Mouse (Mus musculus) right cerebral cortex, postnatal 10 days (tissue): ENCODE measurements around the gene Gfer.
"Not testable (repeated sequence)": the region's sequence is repeated elsewhere in the genome, so short reads cannot be mapped to it uniquely, and the experiment has no call there.

Experiments
- DNase-seq, 2 experiments: peaks; one replicate each; pipeline ENCODE4 v3.0.0; 2021; ENCODE audit warnings: low spot score in 2 of 2

The Gfer gene

DNA sequence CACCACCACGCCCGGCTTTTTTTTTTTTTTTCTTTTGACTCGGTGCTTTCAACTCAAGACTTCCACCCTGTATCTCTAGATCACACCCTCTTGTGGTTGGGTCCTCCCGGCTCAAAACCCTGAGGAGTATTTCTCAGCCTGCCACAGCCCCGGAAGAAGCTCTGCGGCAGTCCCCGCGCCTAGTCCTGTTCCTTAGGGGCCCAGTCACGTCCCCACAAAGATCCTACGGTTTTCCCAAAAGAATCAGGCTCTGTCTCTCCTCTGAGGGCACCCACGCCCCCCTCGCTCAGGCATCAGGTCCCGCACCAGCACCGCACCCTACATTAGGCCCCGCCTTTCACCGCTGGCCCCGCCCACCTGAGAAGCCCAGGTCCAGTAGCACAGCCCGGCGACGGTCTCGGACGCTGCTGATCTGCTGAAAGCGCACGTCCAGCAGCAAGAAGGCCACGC is 8.8 kb downstream of the Gfer start:
- peak in 1 of 2 experiments; percentile 46 for DNase-seq

DNA sequence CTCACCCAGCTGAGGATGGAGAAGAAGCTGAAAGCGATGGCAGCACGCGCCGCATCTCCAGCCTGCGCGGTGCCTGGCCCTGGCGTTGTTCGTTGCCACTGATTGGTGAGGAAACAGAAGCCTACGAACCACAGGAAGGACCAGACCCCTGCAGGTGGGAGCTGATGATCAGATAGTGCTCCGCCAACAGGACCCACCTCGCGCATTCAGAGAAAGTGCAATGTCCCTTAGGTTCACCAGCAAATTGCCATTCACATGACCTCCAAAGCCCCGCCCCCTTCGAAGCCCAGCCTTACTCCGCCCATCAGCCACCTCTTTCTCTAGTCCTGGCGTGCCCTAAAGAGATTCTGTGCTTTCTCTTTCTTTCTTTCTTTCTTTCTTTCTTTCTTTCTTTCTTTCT is 9.4 kb downstream of the Gfer start:
- DNase-seq, result peak in 1 of 2 experiments; percentile 37

DNA sequence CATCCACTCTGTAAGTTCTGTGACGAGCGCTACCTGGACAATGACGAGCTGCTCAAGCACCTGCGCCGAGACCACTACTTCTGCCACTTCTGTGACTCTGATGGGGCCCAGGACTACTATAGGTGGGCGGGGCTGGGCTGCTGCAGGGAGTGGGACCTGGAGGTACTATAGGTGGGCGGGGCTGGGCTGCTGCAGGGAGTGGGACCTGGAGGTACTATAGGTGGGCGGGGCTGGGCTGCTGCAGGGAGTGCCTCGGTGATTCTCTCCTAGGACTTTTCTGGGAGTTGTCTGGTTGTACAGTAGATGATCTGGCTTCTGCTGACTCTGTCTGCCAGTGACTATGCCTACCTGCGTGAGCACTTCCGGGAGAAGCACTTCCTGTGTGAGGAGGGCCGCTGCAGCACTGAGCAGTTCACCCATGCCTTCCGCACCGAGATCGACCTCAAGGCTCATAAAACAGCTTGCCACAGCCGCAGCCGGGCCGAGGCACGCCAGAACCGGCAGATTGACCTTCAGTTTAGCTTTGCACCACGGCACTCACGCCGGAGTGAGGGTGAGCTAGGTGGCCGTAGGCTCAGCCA is 18.4 kb downstream of the Gfer start:
- DNase-seq, result no peak

DNA sequence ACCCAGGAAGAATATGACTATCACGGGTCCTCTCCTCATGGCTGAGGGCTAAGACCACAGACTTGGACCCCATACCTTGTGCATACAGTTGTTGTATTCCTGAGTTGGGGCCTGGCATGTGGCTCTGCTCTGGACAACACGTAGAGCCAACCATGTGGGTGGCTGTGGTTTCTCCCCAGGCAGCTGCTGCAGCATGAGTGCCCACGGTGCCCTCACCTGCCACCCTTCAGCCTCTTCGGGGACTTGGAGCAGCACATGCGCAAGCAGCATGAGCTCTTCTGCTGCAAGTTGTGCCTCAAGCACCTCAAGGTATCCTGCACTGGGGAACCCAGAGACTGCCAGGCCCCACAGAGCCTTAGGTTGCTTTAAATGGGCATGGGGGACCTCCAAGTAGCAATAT is 19.1 kb downstream of the Gfer start:
- no peak for DNase-seq

DNA sequence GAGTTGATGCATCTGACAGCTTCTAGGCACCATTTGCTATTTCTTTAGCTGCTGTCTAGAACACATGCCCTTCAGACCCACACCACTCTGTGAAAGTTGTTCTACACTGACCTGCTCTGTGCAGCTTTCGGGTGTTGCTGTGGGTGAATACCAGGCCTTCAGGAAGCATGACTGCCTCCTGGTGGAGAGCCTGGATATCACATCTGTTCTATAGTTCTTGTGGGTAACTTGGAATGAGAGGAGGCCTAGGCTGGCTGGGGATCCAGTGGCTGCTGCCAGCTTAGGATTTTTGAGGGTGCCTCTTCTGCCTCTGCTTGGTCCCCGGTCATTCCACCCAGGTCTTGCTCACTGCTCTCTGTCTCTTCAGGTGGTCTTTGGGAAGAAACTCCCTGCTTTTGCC is 19.8 kb downstream of the Gfer start:
- DNase-seq, result peak; percentile 73 to 80

DNA sequence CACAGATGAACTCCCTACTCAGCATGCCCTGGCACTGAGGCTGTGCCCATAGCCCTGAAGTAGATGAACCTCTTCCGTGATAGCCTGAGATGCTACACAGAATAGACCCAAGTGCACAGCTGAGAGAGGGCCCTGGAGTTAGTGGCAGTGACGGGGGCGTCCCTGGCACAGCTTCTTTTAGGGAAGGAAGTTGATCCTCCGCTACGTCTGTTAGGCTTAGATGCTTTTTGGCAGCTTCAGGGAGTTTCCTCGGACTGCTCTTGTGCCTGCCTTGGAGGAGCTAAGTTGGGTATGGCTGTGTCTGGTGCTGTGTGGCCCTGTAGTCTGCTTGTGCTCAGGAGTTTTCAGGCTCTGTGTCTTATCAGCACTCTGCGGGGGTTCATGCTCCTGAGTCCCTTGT is 21.7 kb downstream of the Gfer start:
- peak; percentile 63 to 70 for DNase-seq

DNA sequence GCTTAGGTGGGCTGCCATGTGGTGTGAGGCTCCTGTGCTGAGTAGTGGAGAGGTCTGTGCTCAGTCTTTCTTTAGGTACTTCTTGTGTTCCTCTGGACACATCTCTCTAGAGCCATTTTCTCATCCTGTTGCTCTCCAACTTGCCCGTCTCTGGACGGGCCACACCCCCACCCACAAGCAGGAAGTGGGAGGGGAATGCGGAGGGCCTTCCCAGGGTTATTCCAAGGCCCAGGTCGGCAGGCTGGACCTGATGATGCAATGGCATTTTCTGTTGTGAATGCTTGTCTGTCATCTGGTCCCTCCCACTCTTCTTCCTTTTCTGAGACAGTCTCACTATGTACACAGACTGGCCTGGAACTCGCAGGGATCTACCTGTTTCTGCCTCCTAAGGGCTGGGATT is 23.8 kb downstream of the Gfer start:
- no peak for DNase-seq

DNA sequence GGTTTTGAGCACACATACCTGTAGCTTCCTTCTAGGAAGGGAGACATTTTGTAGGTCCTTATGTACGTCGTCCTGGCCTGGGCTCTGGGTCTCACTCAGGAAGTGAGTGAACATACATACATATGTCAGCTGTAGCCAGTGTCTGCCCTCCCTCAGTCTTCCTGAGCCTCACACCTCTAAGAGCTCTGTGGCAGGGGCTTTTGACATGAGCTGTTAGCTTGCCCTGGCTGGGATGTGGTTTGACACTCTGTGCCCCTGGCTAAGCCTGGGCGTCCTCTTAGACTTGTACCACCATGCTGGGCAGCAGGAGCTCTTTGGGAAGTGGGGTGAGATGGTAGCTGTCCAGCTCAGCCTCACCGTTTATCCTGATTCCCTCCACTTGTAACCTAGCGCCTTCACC is 24.6 kb downstream of the Gfer start:
- no peak for DNase-seq

DNA sequence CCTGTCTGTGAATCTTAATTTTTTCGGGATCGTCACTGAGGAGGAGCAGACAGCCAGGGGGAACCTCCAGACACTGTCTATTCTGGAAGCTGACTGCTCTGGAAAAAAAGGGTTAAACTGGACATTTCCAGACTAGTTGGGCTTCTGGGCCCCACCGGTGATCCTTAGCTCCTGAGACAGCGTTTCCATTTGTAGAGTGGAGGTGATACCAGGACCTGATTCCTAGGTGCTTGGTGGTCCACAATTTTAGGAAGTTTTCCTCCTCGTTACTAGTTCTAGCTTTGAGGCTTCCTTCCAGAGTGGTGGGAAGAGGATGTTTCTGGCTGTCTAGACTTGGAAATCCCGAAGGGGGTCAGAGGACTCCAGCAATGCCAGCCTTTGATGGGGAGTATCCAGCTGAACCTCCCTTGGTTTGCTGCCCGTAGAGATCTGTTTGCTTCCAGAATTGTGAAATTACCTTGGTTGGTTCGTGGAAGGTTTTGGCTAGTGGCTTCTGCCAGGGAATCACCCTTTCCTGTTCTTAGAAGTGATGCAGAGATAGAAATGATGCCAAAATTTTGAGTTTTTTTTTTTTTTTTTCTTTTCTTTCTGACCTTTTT is 25.6 kb downstream of the Gfer start:
- no peak for DNase-seq

DNA sequence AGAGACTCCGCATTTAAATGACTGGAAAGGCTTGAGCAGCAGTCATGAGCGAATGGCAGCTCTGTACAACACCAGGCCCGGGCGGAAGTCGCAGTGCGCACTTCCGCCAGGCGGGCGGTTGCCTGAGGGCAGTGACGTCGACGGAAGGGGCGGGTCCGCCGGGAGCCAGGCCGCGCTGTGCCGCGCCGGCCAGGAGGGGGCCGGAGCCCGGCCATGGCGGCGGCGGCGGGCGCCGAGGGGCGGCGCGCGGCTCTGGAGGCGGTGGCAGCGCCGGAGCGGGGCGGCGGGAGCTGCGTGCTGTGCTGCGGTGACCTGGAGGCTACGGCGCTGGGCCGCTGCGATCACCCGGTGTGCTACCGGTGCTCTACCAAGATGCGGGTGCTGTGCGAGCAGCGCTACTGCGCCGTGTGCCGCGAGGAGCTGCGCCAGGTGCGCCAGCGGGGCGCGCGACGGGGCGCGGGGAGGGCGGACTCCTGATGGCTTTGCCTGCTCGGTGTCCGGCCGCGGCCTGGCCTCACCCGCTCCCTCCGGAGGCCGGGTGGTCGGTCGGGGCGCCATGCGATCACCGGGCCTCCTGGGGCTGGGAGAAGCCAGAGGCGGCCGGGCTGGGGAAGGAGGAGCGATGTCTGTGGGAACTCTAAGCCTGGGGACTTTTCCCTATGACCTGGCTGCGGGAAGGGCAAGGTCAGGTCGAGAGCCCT is 26.3 kb downstream of the Gfer start, which contains the start of gene Zfp598:
TSS of gene Zfp598 (plus strand) at position 143 of the 701 bp plus-strand sequence.
- peak; percentile 96 for DNase-seq

DNA sequence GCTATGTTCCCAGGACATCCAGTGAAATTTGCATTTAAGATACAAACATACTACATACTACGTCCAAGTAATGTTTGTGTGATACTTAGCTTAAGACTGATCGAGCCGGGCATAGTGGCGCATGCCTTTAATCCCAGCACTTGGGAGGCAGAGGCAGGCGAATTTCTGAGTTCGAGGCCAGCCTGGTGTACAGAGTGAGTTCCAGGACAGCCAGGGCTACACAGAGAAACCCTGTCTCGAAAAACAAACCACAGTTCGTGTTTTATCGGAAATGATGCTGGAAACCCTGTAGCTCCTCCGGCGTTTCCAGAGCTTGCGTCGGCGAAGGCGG is 26.8 kb downstream of the Gfer start:
- not testable (repeated sequence) for DNase-seq

DNA sequence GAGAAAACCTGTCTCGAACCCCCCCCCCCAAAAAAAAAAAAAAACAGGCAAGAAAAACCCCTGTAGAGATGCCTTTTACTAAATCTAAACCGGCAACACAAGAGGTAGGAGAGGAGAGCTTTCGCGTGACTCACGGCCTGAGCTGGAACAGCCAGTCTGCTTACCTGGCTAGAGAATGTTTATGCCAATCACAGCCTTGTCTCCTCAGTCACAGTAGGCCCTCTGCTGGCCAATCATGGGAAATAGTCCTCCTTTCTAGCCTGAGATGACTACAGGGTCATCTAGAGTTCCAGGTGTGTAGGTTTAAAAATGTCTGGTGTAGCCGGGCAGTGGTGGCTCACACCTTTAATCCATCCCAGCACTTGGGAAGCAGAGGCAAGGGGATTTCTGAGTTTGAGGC is 28.5 kb downstream of the Gfer start:
- DNase-seq, result peak in 1 of 2 experiments; percentile 61

DNA sequence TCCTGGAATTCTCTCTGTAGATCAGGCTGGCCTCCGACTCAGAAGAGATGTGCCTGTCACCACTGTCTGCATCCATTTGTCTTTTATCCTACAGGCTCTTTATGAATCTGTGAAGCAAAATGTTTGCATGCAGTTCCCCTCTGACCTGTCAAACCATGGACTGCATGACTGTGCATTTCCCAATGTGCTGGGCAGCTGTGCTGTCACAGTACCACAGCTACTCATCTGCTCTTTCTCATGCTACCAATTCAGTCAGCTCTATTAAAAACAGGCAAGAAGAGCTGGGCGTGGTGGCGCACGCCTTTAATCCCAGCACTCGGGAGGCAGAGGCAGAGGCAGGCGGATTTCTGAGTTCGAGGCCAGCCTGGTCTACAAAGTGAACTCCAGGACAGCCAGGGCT is 28.9 kb downstream of the Gfer start:
- DNase-seq, result not testable (repeated sequence)

DNA sequence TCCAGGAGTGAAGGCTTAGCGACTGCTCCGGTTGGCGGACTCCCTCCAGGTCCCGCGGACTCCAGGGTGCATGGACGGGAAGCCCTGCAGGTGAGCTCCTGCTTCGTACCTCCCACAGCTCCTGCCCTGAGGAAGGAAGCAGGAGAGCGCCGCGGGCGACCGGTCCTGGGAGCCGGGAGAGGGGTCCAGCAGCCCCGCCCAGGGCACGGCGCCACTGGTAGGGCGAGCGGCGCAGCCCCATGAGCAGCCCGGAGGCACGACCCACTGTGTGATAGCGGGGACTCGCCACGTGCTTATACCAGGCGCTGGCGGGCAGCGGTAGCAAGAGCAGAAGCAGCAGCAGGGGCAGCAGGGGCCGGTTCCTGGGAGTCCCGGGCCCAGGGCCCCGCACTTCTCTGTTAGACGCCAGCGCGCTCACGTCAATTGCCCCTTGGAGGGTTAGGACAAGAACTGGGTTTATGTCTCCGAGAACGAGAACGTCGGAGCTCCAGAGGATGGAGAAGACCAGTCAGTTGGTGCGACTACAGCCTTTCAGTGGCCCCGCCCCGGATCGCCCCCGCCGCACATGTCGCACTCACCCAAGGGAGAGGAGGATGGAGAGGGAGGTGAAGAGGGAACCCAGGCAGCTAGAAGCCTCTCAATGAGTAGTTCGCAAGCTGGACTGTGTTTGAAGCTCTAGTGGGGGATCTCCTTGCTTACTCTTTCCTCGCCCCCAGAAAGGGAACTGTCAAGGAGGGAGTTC is 37.8 kb downstream of the Gfer start, which contains the start of gene Npw:
TSS of gene Npw (minus strand) at position 441 of the 742 bp plus-strand sequence.
- DNase-seq, result no peak

DNA sequence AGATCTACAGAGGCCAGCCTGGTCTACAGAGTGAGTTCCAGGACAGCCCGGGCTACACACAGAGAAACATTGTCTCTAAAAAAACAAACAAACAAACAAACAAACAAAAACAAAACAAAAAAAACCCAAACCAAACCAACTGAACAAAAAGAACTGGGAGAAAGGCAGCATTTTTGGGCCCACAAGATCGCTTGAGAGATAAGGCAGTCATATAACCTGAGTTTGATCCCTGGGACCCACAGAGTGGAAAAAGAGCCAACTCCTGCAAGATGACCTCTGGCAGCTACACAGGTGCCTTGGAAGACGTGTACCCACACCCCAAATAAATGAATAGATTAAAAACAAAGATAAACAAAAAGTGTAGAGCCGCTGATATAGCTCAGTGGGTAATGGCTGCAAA is 41.0 kb downstream of the Gfer start:
- DNase-seq, result no peak

DNA sequence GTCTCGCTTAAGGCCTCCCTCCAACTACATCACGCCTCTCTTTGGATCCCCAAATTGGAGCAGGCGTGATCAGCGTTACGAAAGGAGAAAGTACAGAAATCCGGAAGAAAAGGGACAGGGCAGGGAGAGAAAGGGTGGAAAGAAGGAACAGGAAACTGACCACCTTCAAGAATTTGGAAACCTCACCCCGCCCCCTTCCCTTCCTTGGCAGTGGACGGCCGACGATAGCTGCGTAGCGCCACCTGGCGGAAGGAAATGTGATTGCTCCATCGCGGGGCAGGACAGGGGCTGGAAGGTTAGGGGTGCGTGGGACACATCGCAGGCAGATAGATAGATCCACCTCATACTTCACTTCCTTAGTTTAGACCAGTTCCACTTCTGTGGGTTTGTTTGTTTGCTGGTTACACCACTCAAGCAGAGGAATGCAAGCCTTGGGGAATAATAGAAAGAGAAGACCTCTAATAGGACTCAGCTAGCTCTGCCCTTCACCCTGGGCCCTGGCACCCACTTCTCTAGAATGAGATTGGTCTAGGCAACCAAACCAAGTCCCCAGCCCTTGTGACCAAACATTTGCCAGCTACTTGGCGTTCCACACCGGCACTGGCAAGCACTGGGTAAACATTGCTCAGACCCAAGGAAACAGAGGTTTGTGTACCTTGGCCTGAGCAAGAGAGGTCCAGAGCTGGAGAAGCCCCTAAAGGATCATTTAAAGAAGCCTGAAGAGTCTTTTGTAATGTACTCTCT is 41.8 kb downstream of the Gfer start:
- peak in 1 of 2 experiments; percentile 73 for DNase-seq

DNA sequence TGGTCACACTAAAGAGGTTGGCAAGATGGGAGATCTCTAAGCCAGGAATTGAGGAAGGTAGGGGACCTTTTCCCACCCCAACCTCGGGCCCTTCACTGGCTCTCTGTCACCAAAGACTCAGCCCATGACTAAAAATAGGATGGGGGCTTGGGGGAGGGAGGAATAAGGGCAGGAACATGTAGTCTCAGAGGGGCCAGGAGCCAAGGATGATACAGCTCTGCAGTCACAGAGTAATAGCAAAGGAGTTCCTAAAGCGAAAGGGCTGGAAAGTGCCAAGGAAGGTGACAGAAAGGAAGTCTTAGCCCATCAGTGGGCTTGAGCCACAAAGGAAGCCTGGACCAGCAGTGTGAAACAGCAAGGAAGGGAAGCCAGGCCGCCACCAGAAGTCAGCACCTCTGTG is 44.1 kb downstream of the Gfer start:
- no peak for DNase-seq

DNA sequence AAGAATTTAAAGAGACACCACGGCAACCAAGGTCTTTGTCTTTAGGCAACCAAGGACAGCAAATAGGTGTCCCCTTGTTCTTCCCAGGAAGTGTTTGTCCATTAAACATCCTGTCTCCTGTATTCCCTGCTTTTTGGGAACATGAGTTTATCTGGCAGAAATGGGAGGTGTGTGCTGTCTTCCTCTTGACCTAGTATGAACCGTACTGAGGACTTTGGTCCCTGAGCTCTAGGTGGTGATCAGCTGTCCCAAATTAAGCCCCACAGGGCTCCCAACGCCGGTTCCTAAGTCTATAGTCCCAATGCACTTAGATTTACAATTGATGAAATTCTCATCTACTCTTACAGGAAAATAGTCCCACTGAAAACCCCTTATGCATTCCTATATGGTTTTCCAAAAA is 45.2 kb downstream of the Gfer start:
- DNase-seq, result no peak

DNA sequence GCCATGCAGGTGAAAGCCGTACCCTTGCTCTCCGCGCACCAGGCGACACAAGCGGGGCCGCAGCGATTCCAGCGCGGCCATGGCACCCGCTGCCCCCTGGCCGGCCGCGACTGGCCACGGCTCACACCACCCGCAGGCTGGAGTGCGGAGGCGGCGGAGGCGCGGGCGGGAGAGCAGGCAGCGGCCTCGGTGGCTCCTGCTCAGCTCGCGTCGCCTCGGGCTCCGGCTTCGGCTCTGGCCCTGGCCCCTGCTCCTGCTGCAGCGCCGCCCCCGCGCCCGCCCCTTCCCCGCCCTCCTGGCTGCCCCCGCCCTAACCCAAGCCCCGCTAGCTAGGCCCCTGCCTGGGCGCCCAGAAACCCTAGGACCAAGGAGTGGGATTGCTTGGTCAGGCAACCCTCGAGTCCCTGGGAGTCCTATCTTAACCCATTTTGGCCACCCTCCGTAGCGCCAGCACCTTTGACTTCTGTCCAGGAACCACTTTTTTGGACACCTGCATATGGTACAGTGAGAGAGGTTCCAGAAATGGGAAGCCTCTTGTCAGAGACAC is 45.8 kb downstream of the Gfer start, which contains the start of gene Slc9a3r2:
TSS of gene Slc9a3r2 (minus strand) at position 258 of the 547 bp plus-strand sequence.
- DNase-seq, result peak in 1 of 2 experiments; percentile 58

DNA sequence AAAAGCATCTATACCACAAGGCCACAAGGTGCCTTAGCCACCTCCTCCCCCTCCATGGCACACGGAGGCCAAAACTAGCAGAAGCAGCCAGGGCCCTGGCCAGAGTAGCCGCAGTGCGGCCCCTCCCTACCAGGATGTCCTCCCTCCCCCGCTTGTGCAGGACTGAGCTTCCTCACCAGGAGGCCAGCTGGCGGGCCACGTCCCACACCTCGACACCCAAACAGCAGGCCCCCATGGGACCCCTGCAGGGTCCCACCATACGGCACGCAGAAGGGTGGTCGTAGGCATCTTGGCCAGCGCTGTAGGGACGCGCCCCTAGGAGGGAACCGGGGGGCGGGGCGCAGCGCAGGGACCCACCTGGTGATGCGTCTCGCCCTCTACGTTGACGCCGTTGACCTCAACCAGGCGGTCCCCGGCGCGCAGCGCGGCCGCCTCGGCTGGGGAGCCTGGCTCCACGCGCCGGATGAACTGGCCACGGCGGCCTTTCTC is 46.3 kb downstream of the Gfer start:
- no peak for DNase-seq

DNA sequence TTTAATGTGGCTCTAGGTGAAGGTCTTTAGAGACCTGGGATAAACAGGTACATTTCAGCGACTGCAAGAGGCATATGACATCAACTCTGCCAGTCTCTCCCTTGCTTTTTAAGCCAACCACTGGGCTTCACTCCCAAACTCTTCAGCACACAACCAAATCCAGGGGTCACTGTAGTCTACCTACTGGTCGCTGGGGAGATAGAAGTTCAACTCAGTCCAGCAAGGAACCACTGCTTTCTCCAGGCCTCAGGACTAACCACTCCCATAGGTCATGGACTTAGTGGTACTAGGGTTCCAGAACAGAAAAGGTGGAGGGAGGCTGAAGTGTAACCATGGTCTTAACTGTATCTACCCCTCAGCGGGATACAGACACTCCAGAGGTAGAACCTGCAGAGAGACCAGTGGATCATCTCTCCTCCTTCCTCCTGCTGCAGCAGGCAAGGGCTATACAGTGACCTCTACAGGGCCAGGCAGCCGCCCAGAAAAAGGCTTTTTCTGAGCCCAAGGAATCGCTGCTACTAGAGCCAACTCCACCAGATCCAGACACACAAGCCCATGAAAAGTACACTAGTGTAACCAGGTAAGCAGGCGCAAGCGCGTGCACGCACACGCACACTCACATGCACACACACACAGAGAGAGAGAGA is 47.1 kb downstream of the Gfer start:
- DNase-seq, result no peak
